8 mouse cellular contexts compared by ENCODE assay signal in the genomic region with DNA sequence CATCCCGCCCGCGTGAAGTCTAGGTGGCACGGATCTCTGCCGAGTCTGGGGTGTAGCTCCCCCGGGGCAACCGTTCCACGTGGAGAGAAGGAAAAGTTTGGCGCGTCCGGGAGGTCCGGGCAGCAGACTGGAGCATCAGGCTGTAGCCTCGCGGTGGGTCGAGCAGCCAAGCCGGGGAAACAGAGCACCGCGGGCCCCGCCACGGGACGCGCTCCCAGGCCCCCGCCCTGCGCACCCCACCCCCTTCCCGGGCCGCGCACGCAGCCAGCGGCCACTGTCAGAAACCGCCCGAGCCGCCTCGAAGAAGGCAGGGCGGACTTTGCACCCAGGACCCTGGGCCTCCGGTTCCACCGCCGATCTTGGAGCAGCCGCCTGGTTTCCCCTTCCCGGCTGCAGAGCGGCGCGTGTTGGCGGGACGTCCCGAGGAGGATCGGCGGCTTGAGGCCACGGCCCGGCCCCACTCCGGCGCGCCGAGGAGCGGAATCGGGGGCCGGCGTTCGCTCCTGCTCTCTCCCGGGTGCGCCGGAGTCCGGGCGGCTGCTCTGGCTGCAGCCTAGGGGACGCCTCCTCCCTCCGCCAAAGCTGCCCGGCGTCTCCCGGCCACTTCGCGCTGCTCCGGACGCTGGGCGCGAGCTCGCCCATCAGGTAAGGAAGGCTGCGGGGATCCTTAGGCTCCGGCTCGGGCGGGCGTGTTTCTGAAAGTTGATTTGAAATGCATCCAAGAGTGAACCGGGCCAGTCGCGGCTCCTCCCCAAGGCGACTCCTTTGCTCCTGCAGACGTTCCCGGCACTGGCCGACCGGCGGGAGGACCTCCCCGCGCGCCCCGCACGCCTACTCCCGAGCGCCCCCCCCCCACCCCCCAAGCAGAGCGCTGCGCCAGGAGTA. TPM values are rescaled to one million over a fixed set of nuclear protein-coding genes. Genes with fewer than 3 reads are reported as not detected.
A peak's percentile ranks its signal among the peaks of the same experiment; 100 is the strongest.
DNase-seq lines count a peak whose midpoint lies in the region; ATAC-seq and TF ChIP-seq lines count a peak whose summit lies in the region.

No protein-coding gene starts in this region.

- peaks cover 21% of the 10 kb centered on the region for H3K4me1 ChIP-seq in lung, embryonic 15.5 days
- no peaks in the 10 kb centered on the region for H3K4me1 ChIP-seq in embryonic fibroblast, embryonic 13.5 days (ENCODE audit: control insufficient read depth, insufficient read depth, low read length)
- peaks cover 18% of the 10 kb centered on the region for H3K4me1 ChIP-seq in hindbrain, embryonic 12.5 days
- H3K4me1 ChIP-seq in limb, embryonic 14.5 days (ENCODE audit: control insufficient read depth, insufficient read depth, low read length): peaks cover 10% of the 10 kb centered on the region
- peaks cover 11% of the 10 kb centered on the region; the same call in 1 of the 2 replicates for H3K4me1 ChIP-seq in neural tube, embryonic 11.5 days (ENCODE audit: control insufficient read depth, insufficient read depth, low read length)

- no peak overlapping the region for H3K27ac ChIP-seq in lung, embryonic 15.5 days
- H3K27ac ChIP-seq in embryonic fibroblast, embryonic 13.5 days (ENCODE audit: insufficient read depth, low read length): no peak overlapping the region
- H3K27ac ChIP-seq in hindbrain, embryonic 12.5 days: peak overlapping the region; percentile 74
- H3K27ac ChIP-seq in limb, embryonic 14.5 days (replicated peaks; ENCODE audit: low read depth, low read length): no peak overlapping the region
- H3K27ac ChIP-seq in neural tube, embryonic 11.5 days (ENCODE audit: low read depth, low read length): no peak overlapping the region

- no peak for TF ChIP-seq POLR2A in embryonic fibroblast, embryonic 13.5 days (IDR thresholded peaks at IDR 0.05; ENCODE audit: low read depth, low read length)
- no peak for TF ChIP-seq POLR2A in limb, embryonic 14.5 days (IDR thresholded peaks at IDR 0.05; ENCODE audit: borderline replicate concordance, extremely low read depth, insufficient read depth, insufficient read length)

- no peak for TF ChIP-seq CTCF in embryonic fibroblast, embryonic 13.5 days (IDR thresholded peaks at IDR 0.05; ENCODE audit: borderline replicate concordance, insufficient read depth, low read length)

- peak overlapping the region; percentile 31; the same call in 1 of the 2 replicates for H3K9ac ChIP-seq in lung, embryonic 15.5 days
- peak overlapping the region; percentile 53 for H3K9ac ChIP-seq in hindbrain, embryonic 12.5 days
- peak overlapping the region; percentile 54 for H3K9ac ChIP-seq in limb, embryonic 14.5 days (ENCODE audit: low read depth, low read length, severe bottlenecking)
- H3K9ac ChIP-seq in neural tube, embryonic 11.5 days (ENCODE audit: low read length): peak overlapping the region; percentile 23

- no peaks in the 10 kb centered on the region for H3K36me3 ChIP-seq in lung, embryonic 15.5 days
- H3K36me3 ChIP-seq in hindbrain, embryonic 12.5 days: no peaks in the 10 kb centered on the region
- H3K36me3 ChIP-seq in limb, embryonic 14.5 days (ENCODE audit: control insufficient read depth, insufficient read depth, low read length): no peaks in the 10 kb centered on the region
- no peaks in the 10 kb centered on the region for H3K36me3 ChIP-seq in neural tube, embryonic 11.5 days (ENCODE audit: control insufficient read depth, insufficient read depth, low read length)

- H3K27me3 ChIP-seq in lung, embryonic 15.5 days: peaks cover 84% of the 10 kb centered on the region
- H3K27me3 ChIP-seq in hindbrain, embryonic 12.5 days: peaks cover 75% of the 10 kb centered on the region
- H3K27me3 ChIP-seq in limb, embryonic 14.5 days (ENCODE audit: control insufficient read depth, insufficient read depth, low read length): peaks cover 79% of the 10 kb centered on the region
- H3K27me3 ChIP-seq in neural tube, embryonic 11.5 days (ENCODE audit: control insufficient read depth, insufficient read depth, low read length): peaks cover 76% of the 10 kb centered on the region

- H3K4me3 ChIP-seq in lung, embryonic 15.5 days: peak overlapping the region; percentile 49
- peak overlapping the region; percentile 37 for H3K4me3 ChIP-seq in embryonic fibroblast, embryonic 13.5 days (ENCODE audit: insufficient read depth, low read length)
- H3K4me3 ChIP-seq in hindbrain, embryonic 12.5 days: peak overlapping the region; percentile 49
- H3K4me3 ChIP-seq in limb, embryonic 14.5 days (replicated peaks; ENCODE audit: low read length): peak overlapping the region; percentile 51
- H3K4me3 ChIP-seq in neural tube, embryonic 11.5 days (ENCODE audit: low read depth, low read length): peak overlapping the region; percentile 41

- WGBS in lung, embryonic 15.5 days: under 1% methylated on average over 89 of the region's 98 CpGs
- under 1% methylated on average over 90 of the region's 98 CpGs for WGBS in hindbrain, embryonic 12.5 days
- 0% methylated on average over 62 of the region's 98 CpGs for WGBS in limb, embryonic 14.5 days
- under 1% methylated on average over 85 of the region's 98 CpGs for WGBS in neural tube, embryonic 11.5 days

- no peak for DNase-seq in lung, postnatal 36 days
- DNase-seq in limb, embryonic 14.5 days (ENCODE audit: low spot score): no peak
- peak; percentile 60 for DNase-seq in neural tube, embryonic 11.5 days (ENCODE audit: low spot score)
- DNase-seq in layer of hippocampus, adult 9-11 months: no peak
- DNase-seq in layer of hippocampus, adult 9-10 months (ENCODE audit: low spot score): no peak

- H3K9me3 ChIP-seq in lung, embryonic 15.5 days: no peaks in the 10 kb centered on the region
- H3K9me3 ChIP-seq in hindbrain, embryonic 12.5 days (replicated peaks): peaks cover 11% of the 10 kb centered on the region
- H3K9me3 ChIP-seq in limb, embryonic 14.5 days (ENCODE audit: control insufficient read depth, low read length): peaks cover 7% of the 10 kb centered on the region; the same call in 1 of the 2 replicates
- H3K9me3 ChIP-seq in neural tube, embryonic 11.5 days (ENCODE audit: control insufficient read depth, low read length): no peaks in the 10 kb centered on the region

- peak overlapping the region; percentile 94 for H3K4me2 ChIP-seq in lung, embryonic 15.5 days
- peak overlapping the region; percentile 86 for H3K4me2 ChIP-seq in hindbrain, embryonic 12.5 days (replicated peaks)
- H3K4me2 ChIP-seq in limb, embryonic 14.5 days (replicated peaks; ENCODE audit: low read depth, low read length, severe bottlenecking): peak overlapping the region; percentile 83
- H3K4me2 ChIP-seq in neural tube, embryonic 11.5 days (ENCODE audit: low read depth): peak overlapping the region; percentile 80

- ATAC-seq in lung, embryonic 15.5 days (ENCODE audit: borderline replicate concordance, extremely low read depth, low FRiP score, low TSS enrichment): peak; percentile 81
- peak; percentile 70 for ATAC-seq in hindbrain, embryonic 12.5 days (ENCODE audit: low FRiP score)
- peak; percentile 53; the same call in 1 of the 2 replicates for ATAC-seq in limb, embryonic 14.5 days (ENCODE audit: low FRiP score, low read depth)
- ATAC-seq in neural tube, embryonic 11.5 days (ENCODE audit: insufficient read depth, low FRiP score, low TSS enrichment): peak; percentile 37

RNA-seq across cellular contexts. Expression of gene Lmx1a, which starts 0.4 kb away (rescaled TPM):
- 0.06 TPM in 1 of 2 replicates, not detected in the other for polyA plus RNA-seq in lung, embryonic 15.5 days (2015; fragmentation: Nextera tagmentation; extraction: Ambion mirVana)
- not detected in 2 replicates for polyA plus RNA-seq in embryonic fibroblast, embryonic 13.5 days (2011; ENCODE audit: insufficient read length, low read depth, missing spikeins)
- polyA plus RNA-seq in hindbrain, embryonic 12.5 days (2016; fragmentation: Nextera tagmentation; extraction: Ambion mirVana): 10.3 and 16.3 TPM in 2 replicates
- 0.57 and 0.64 TPM in 2 replicates for polyA plus RNA-seq in limb, embryonic 14.5 days (2012; rRNA removed)
- 0.37 and 0.51 TPM in 2 replicates for polyA plus RNA-seq in limb, embryonic 14.5 days (2014; fragmentation: Nextera tagmentation; extraction: Ambion mirVana)
- 2.8 and 3.7 TPM in 2 replicates for polyA plus RNA-seq in neural tube, embryonic 11.5 days (2014; fragmentation: Nextera tagmentation; extraction: Ambion mirVana)
